Mouse (Mus musculus) heart, postnatal 25 days (tissue): ENCODE measurements around the gene Rnf5. TPM values are rescaled to one million over a fixed set of nuclear protein-coding genes. Genes with fewer than 3 reads are reported as not detected.

Experiments
- DNase-seq: peaks from one replicate; pipeline ENCODE4 v3.0.0; 2022; ENCODE audit warnings: low spot score
- intact Hi-C: fragments of 180-260 bp; cut with DNase I; formaldehyde crosslinking; loops from one replicate; pipeline ENCODE4 v1.15.1; 2025
- total RNA-seq, 2 experiments: library from RNA; stranded (reverse); gene quantifications; 2 replicates each; pipeline ENCODE4 v1.2.3; 2021

Gene Rnf5
- total RNA-seq, 2 experiments from 2014 or later, result 34.9 to 35.0 TPM

- intact Hi-C loops, result no loop called here
- no peak for DNase-seq
These were observed 7.6 kb upstream of the Rnf5 start for GRCm38 (mm10) chr17:34611050-34611449.

- intact Hi-C loops, result no loop called here
- no peak for DNase-seq
These were observed 4.5 kb upstream of the Rnf5 start for GRCm38 (mm10) chr17:34607997-34608396.

- intact Hi-C loops, result no loop called here
- DNase-seq, result no peak
These were observed 2.9 kb upstream of the Rnf5 start for GRCm38 (mm10) chr17:34606186-34607039.

- intact Hi-C loops, result no loop called here
- peak; percentile 94 for DNase-seq
These were observed 2.1 kb upstream of the Rnf5 start for GRCm38 (mm10) chr17:34605609-34606008.

DNA sequence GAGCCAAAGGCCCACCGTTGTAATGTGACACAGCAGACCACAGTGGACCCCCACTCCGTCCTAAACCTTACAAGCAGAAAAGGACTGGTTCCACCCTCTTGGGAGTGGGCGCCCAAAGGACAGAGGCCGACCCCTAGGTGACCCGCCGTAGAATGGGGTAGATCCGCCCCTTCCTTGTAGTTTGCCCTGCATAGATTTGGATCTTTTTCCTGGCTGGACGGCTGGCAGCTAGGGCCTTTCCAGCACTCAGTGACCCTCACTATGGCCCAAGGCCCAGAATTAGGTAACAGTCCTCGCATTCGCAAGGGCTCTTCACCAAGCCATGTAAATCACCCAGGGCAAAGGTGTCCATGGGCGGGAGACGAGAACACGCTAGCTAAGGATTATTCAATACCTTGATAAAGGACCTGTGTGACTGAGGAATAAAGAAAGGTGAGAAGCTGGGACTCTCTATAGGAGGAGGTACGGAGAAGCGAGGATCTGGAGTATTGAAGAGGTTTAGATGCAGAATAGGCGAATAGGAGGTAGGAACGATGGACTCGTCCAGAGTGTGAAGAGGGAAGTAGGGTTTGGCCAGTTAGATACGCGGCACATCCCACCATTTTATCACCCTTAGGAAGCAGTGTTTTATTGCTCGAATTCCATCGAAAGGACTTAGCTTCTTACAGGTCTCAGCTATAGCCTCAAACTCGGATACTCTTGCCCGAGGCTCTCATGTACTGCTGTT lies 1.2 kb upstream of the Rnf5 start:
- no peak for DNase-seq

GRCm38 (mm10) chr17:34604061-34604508 lies 595 bp upstream of the Rnf5 start, which contains the start of gene Agpat1:
Agpat1 (plus strand) TSS chr17:34604262.
- peak; percentile 98 for DNase-seq
- intact Hi-C loops, result no loop called here

More for the DNA sequence above, 1.2 kb upstream of the Rnf5 start:
- intact Hi-C loops, result no loop called here

DNA sequence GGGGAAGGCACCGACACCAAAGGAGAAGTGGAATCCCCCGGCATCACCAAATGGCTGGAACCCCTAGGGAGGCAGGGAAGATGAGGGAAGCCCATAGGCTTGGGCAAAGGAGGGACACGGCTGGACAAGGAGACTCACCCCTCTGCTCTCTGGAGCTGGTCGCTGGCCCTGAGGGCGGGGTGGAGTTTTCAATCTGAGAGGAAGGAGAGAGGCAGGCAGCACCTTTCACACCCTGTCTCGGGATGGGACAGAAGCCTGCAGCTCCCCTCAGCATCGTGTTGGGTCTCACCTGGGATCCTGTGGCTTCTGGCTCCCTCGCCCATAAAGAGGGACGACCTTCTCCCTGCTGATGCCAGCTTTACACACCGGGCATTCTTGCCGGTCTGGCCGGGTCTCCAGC lies 1.7 kb downstream of the Rnf5 start:
- intact Hi-C loops, result no loop called here
- no peak for DNase-seq

GRCm38 (mm10) chr17:34599891-34600290 lies 3.6 kb downstream of the Rnf5 start:
- intact Hi-C loops, result no loop called here
- no peak for DNase-seq

DNA sequence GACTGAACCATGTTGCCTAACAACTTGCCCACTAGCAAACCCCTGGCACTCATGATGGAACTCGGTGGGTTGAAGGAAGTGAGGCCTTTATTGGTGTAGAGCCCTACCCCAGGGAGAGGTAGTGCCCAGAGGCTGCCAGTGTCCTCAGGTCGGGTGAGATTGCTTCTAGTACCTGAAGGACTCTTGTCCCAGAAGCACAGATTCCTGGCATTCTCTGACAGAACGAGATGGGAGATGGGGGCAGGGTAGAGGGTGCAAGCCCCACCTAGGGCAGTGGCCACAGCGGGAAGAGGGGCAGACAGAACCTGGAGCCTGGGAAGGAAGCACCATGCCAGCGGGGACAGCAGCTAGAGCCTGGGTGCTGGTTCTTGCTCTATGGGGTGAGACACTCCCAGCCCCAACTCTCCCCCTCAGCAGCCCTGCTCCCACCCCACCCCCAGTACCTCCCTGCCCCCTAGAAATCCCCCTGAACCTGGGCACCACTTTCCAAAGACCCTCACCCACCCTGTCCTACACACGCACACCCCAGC lies 5.9 kb downstream of the Rnf5 start, which contains the start of gene Ager:
Ager (plus strand) TSS at position 297 of the 530 bp plus-strand sequence.
- intact Hi-C loops, result no loop called here
- DNase-seq, result no peak

GRCm38 (mm10) chr17:34596098-34596497 lies 7.4 kb downstream of the Rnf5 start:
- DNase-seq, result no peak
- intact Hi-C loops, result no loop called here

GRCm38 (mm10) chr17:34593752-34594525 lies 9.6 kb downstream of the Rnf5 start:
- DNase-seq, result no peak
- intact Hi-C loops, result no loop called here

- DNase-seq, result no peak
- intact Hi-C loops, result no loop called here
These were observed 10.6 kb downstream of the Rnf5 start for GRCm38 (mm10) chr17:34592581-34593549.

GRCm38 (mm10) chr17:34591994-34592375 lies 11.5 kb downstream of the Rnf5 start:
- intact Hi-C loops, result no loop called here
- DNase-seq, result peak; percentile 67

- intact Hi-C loops, result no loop called here
- no peak for DNase-seq
These were observed 12.2 kb downstream of the Rnf5 start, which contains the start of gene Pbx2 for GRCm38 (mm10) chr17:34591029-34591993. Pbx2 (plus strand) TSS chr17:34591266.

DNA sequence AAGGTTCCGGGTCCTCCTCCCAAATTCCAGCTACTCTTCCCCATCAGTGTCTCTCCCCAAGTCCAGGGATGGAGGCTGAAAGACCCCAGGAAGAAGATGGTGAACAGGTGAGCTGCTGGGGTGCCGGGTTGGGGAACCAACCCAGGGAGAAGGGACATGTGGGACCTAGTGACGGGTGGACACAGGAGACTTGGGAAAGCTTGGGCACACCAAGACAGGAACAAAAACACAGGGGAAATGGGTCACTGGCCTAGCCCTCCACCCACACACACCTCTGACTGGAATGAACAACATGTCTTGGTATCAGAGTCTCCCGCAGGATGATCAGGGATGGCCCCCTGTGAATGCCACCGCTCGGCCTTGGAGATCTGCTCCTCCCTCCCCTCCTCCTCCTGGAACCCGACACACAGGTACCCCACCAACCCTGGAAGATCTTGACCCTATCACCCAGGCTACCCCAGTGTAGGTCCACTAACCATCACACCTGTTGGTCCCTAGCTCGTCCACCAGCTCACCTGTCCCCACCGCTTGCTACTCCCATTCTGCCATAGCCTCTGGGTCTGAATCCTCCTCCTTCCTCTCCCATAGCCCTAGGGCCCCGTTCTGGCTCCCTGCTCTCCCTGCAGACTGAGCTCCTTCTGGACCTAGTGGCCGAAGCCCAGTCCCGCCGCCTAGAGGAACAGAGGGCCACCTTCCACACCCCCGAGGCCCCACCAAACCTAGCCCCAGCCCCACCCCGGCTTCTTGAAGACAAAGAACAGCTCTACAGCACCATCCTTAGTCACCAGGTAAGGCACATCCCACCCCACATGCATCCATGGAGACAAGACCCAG lies 13.1 kb downstream of the Rnf5 start:
- intact Hi-C loops, result no loop called here
- no peak for DNase-seq

DNA sequence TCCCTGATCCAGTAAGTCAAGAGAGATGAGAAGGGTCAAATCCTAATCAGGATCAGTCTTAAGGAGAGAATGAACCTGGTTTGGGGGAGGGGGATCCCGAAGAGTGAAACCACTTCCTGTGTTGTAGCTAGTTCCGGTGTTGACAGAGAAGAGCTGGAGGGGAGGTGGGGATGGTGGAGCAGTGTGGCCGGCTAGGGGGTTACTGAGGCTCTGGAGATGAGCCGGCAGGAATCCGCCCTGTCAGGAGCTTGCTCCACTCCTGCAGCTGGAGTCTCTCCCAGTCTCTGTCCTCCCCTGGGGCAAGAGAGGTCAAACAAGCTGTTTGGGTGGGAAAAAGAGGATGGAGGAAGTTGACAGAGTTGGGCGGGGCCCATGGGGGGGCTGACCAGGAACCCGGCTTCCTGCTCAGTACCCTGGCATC lies 13.8 kb downstream of the Rnf5 start, which contains the start of gene Gpsm3:
Gpsm3 (plus strand) TSS at position 126 of the 421 bp plus-strand sequence.
- DNase-seq, result peak; percentile 57
- intact Hi-C loops, result loop anchor here (10.0 kb wide), 1 partner anchor 465 kb away; the partner anchor contains the start of gene Brd2
